Mouse (Mus musculus) olfactory bulb, adult 2 months (tissue): ENCODE measurements around the gene Sema3a. TPM values are rescaled to one million over a fixed set of nuclear protein-coding genes. Genes with fewer than 3 reads are reported as not detected.

Source experiments
- H3K27ac ChIP-seq: fragments of 200-500 bp; 2 replicates; pipeline ENCODE4 v1.5.1; 2012; ENCODE audit warnings: low read depth, low read length; ENCODE audit not compliant: insufficient read depth
- H3K4me1 ChIP-seq: fragments of 200-500 bp; 2 replicates; pipeline ENCODE4 v1.6.1; 2012; ENCODE audit warnings: low read length; ENCODE audit not compliant: control insufficient read depth, insufficient read depth
- H3K4me3 ChIP-seq: fragments of 200-500 bp; 2 replicates; pipeline ENCODE4 v1.5.1; 2012; ENCODE audit warnings: mild to moderate bottlenecking, low read depth, low read length, moderate library complexity; ENCODE audit not compliant: insufficient read depth
- CTCF ChIP-seq: fragments of 200-500 bp; IDR thresholded peaks from 2 replicates; pipeline ENCODE4 v1.5.1; 2012; ENCODE audit warnings: low read depth, mild to moderate bottlenecking, low read length, moderate library complexity; ENCODE audit not compliant: insufficient read depth
- POLR2A ChIP-seq: fragments of 200-500 bp; IDR thresholded peaks from 2 replicates; pipeline ENCODE4 v1.6.1; 2012; ENCODE audit warnings: mild to moderate bottlenecking, low read depth, low read length, moderate library complexity; ENCODE audit not compliant: insufficient read depth
- WGBS: fragments of 180-500 bp; shearing (Covaris S2); methylation state at CpG from one replicate; pipeline ENCODE4 v1.1.7; 2018; 5-methylcytosine and 5-hydroxymethylcytosine counted together
- polyA plus RNA-seq: library from polyadenylated mRNA; stranded (reverse); fragments of >200 nt; gene quantifications from 2 replicates; pipeline ENCODE4 v1.2.4, GENCODE M21; 2012; ENCODE audit warnings: low replicate concordance; ENCODE audit not compliant: missing spikeins, insufficient read depth, insufficient read length

The Sema3a gene
- polyA plus RNA-seq, 1 experiment = not detected

DNA sequence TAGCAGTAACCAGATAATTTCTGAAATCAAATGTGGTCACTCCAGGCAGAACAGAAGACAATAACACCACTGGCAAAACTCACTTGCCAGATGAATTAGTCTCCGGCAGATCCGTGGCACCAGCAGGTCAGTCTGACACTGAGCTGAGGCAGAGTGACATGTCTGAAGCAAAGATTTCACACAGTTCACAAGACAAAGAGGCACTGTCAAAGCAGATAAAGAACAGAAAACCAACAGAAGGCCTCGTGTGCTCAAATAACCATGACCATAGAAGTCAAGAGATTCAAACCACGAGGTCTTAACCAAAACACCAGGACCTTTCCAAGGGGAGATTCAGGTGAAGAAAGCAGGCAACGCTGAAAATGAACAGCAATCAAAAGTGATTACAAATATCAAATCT lies 499.5 kb downstream of the Sema3a start:
- TF ChIP-seq POLR2A (no peak), CTCF (no peak)
- WGBS = 61% methylated on average over 5 of the region's 5 CpGs
- Histone ChIP-seq H3K4me1 (no peaks in the 10 kb centered on the region), H3K4me3 (no peak overlapping the region), H3K27ac (no peak overlapping the region)

DNA sequence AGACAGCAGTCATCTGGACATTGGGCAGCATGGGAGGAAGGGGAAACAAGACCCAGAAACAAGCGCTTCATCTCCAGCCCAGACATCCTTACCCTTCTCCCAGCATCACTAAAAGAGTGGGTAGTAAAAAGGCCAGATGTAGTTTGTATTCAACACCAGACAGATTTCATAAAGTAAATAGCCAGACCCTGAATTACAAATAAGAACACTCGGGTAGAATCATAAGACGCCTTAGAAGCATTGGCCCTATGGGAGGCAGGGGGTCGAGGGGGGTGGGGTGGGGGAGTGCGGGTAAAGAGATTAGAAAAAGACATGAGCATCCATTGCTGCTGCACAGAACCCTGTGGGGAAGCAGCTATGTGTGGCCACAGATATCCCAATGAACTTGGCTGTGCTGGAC lies 500.9 kb downstream of the Sema3a start:
- 87% methylated on average over 5 of the region's 5 CpGs for WGBS
- H3K4me1 ChIP-seq = no peaks in the 10 kb centered on the region
- no peak for TF ChIP-seq CTCF
- no peak for TF ChIP-seq POLR2A
- no peak overlapping the region for H3K4me3 ChIP-seq
- no peak overlapping the region for H3K27ac ChIP-seq

DNA sequence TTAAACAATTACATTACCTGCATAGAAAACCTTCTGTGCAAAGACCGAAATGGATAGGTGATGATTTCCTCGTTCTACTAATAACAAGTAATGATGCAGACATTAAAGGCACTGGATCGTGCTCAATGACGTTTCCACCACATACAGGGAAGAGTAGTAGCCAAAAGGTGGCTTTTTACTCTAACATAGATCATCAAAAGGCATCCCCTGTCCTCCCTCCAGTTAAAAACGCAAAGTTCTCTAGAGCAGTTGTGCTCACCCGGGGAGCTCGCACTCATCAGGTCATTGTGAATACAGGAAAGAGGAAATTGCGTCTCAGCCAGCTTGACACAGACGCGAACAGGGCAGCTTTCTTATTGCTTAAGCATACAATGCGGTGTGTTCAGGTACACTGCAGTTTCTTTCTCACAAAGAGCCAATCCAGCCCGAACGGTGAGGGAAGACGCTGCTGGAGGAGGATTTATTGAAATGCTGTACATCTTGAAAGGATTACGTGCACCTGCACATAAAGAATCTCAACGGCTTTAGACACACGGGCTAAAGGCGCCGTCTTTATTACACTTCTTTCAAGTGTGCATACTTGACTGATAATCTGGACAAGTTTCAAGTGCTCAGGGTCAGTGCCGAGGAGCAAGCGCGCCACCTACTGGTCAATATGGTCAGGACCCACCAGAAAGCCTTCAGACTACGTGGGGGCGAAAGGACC lies 503.5 kb downstream of the Sema3a start:
- Histone ChIP-seq H3K4me3 (peak overlapping the region; percentile 45), H3K27ac (no peak overlapping the region), H3K4me1 (no peaks in the 10 kb centered on the region)
- 8% methylated on average over 24 of the region's 24 CpGs for WGBS
- TF ChIP-seq CTCF (peak; percentile 71), POLR2A (no peak)

DNA sequence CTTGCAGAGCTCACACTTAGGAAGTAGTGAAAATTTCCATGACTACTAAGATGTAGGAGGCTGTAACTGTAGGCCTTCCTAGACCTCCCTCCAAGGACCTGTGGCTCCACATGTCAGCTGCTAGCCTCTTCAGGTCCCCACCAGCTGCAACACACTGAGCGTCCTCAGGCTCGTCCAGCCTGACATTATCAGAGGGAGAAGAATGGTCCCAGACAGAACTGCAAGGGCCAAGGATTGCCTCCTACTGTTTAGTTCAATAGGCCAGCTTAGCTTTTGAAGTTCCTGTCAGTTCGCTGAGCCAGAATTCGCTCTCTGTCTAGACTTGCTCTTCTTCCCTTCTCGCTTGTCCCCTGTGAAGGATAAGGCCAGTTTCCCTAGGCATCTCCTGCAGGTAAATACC lies 504.7 kb downstream of the Sema3a start:
- WGBS = 50% methylated on average over 5 of the region's 5 CpGs
- TF ChIP-seq CTCF (no peak), POLR2A (no peak)

DNA sequence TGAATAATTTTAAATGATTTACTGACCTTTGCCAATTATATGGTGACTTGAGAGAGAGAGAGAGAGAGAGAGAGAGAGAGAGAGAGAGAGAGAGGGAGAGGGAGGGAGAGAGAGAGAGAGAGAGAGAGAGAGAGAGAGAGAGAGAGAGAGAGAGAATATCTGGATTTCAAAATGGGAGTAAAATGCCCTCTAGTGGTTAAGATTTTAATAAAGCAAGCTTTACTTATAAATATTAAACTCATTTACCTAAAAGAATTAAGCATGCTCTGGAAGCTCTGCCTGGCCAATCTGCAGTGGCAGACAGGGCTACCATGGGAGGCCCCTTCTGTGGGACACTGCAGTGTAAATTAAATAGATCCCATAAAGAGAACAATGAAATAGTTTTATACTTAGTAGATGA lies 505.5 kb downstream of the Sema3a start:
- Histone ChIP-seq H3K27ac (no peak overlapping the region), H3K4me1 (no peaks in the 10 kb centered on the region), H3K4me3 (no peak overlapping the region)
- TF ChIP-seq CTCF = no peak
- no peak for TF ChIP-seq POLR2A

More for the DNA sequence above, 504.7 kb downstream of the Sema3a start:
- no peaks in the 10 kb centered on the region for H3K4me1 ChIP-seq
- no peak overlapping the region for H3K4me3 ChIP-seq
- H3K27ac ChIP-seq = no peak overlapping the region

DNA sequence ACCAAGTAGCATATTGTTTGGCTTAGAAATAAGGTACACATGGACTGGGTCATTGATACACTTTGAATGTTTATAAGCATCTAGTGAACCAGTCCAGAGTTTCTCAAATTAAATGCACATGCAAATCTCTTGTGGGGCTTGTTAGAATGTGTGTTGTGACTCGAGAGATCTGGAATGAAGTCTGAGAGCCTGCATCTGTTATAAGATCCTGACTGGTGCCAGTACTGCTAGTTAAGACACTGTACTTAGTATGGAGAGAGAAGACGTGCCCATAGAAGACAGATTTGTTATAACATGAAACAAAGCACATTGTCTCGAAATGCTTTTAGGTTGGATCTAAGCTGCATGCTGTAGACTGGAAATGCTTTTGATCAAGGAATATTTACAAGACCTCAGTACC lies 511.0 kb downstream of the Sema3a start:
- Histone ChIP-seq H3K4me1 (no peaks in the 10 kb centered on the region), H3K27ac (no peak overlapping the region), H3K4me3 (no peak overlapping the region)
- 56% methylated on average over 3 of the region's 3 CpGs for WGBS
- no peak for TF ChIP-seq POLR2A
